Mouse (Mus musculus) forebrain, embryonic 13.5 days (tissue): ENCODE measurements around the gene Rcc1. TPM values are rescaled to one million over a fixed set of nuclear protein-coding genes. Genes with fewer than 3 reads are reported as not detected.

Experiments used
- ATAC-seq: fragments of 200-750 bp; cut with Nextera tagmentation; 2 replicates; pipeline ENCODE4 v1.8.0; 2017
- H3K27ac ChIP-seq: fragments of 300-500 bp; sonication (generic); 2 replicates; pipeline ENCODE4 v1.5.1; 2015; ENCODE audit warnings: inconsistent platforms, mild to moderate bottlenecking, moderate library complexity
- H3K27me3 ChIP-seq: fragments of 300-500 bp; sonication (generic); 2 replicates; pipeline ENCODE4 v1.6.1; 2015; ENCODE audit warnings: mild to moderate bottlenecking, inconsistent platforms
- H3K36me3 ChIP-seq: fragments of 300-500 bp; sonication (generic); 2 replicates; pipeline ENCODE4 v1.6.1; 2015; ENCODE audit warnings: mild to moderate bottlenecking, inconsistent platforms; ENCODE audit not compliant: poor library complexity, severe bottlenecking
- H3K4me1 ChIP-seq: fragments of 300-500 bp; sonication (generic); 2 replicates; pipeline ENCODE4 v1.6.1; 2015; ENCODE audit warnings: inconsistent platforms
- H3K4me2 ChIP-seq: fragments of 300-500 bp; sonication (generic); 2 replicates; pipeline ENCODE4 v1.6.1; 2015; ENCODE audit warnings: inconsistent platforms, mild to moderate bottlenecking, moderate library complexity
- H3K4me3 ChIP-seq: fragments of 300-500 bp; sonication (generic); 2 replicates; pipeline ENCODE4 v1.5.1; 2015; ENCODE audit warnings: mild to moderate bottlenecking, inconsistent platforms
- H3K9ac ChIP-seq: fragments of 300-500 bp; sonication (generic); 2 replicates; pipeline ENCODE4 v1.6.1; 2015; ENCODE audit warnings: mild to moderate bottlenecking, inconsistent platforms
- H3K9me3 ChIP-seq: fragments of 300-500 bp; sonication (generic); replicated peaks from 2 replicates; pipeline ENCODE4 v1.6.1; 2016; ENCODE audit warnings: inconsistent platforms
- WGBS: fragments of 180-500 bp; shearing (Covaris S2); methylation state at CpG from one replicate; pipeline ENCODE4 v1.1.7; 2015; 5-methylcytosine and 5-hydroxymethylcytosine counted together
- polyA plus RNA-seq: library from polyadenylated mRNA; unstranded; fragments of >200 nt; fragmentation: Nextera tagmentation; extraction: Ambion mirVana; gene quantifications from 2 replicates; pipeline ENCODE4 v1.2.1, GENCODE M21; 2015

Rcc1 gene
- polyA plus RNA-seq, 1 experiment from 2014 or later, result 82.2 TPM

GRCm38 (mm10) chr4:132351401-132351800 lies 2.0 kb downstream of the Rcc1 start:
- H3K4me2 ChIP-seq, result peak overlapping the region; percentile 95
- WGBS, result 32% methylated on average over 1 of the region's 1 CpGs
- H3K4me1 ChIP-seq, result peaks cover 23% of the 10 kb centered on the region
- peak overlapping the region; percentile 80 for H3K4me3 ChIP-seq
- no peaks in the 10 kb centered on the region for H3K9me3 ChIP-seq
- no peaks in the 10 kb centered on the region for H3K27me3 ChIP-seq
- H3K27ac ChIP-seq, result no peak overlapping the region
- H3K36me3 ChIP-seq, result peaks cover 13% of the 10 kb centered on the region; the same call in 1 of the 2 replicates
- peak overlapping the region; percentile 90; the same call in 1 of the 2 replicates for H3K9ac ChIP-seq
- no peak for ATAC-seq

GRCm38 (mm10) chr4:132350854-132351253 lies 2.6 kb downstream of the Rcc1 start:
- WGBS, result 63% methylated on average over 3 of the region's 3 CpGs
- no peak for ATAC-seq
- no peaks in the 10 kb centered on the region for H3K9me3 ChIP-seq

GRCm38 (mm10) chr4:132350123-132350740 lies 3.2 kb downstream of the Rcc1 start:
- no peak for ATAC-seq
- Histone ChIP-seq H3K36me3 (peaks cover 8% of the 10 kb centered on the region; the same call in 1 of the 2 replicates), H3K9me3 (no peaks in the 10 kb centered on the region), H3K4me2 (no peak overlapping the region), H3K9ac (no peak overlapping the region), H3K27ac (no peak overlapping the region), H3K4me3 (no peak overlapping the region), H3K4me1 (peaks cover 23% of the 10 kb centered on the region), H3K27me3 (no peaks in the 10 kb centered on the region)
- 37% methylated on average over 2 of the region's 2 CpGs for WGBS

More at GRCm38 (mm10) chr4:132350854-132351253, 2.6 kb downstream of the Rcc1 start:
- peaks cover 8% of the 10 kb centered on the region; the same call in 1 of the 2 replicates for H3K36me3 ChIP-seq
- H3K27ac ChIP-seq, result no peak overlapping the region
- H3K27me3 ChIP-seq, result no peaks in the 10 kb centered on the region
- peaks cover 23% of the 10 kb centered on the region for H3K4me1 ChIP-seq
- H3K4me3 ChIP-seq, result no peak overlapping the region
- H3K4me2 ChIP-seq, result 0 out of 2 replicates have a peak overlapping the region, but pooled peaks have one; percentile 95
- no peak overlapping the region for H3K9ac ChIP-seq

GRCm38 (mm10) chr4:132349495-132350122 lies 3.8 kb downstream of the Rcc1 start:
- Histone ChIP-seq H3K27ac (no peak overlapping the region), H3K4me2 (no peak overlapping the region), H3K27me3 (no peaks in the 10 kb centered on the region), H3K36me3 (peaks cover 8% of the 10 kb centered on the region; the same call in 1 of the 2 replicates), H3K4me3 (no peak overlapping the region), H3K4me1 (peaks cover 28% of the 10 kb centered on the region), H3K9ac (no peak overlapping the region), H3K9me3 (no peaks in the 10 kb centered on the region)
- WGBS, result 58% methylated on average over 3 of the region's 3 CpGs
- no peak for ATAC-seq

GRCm38 (mm10) chr4:132346661-132347060 lies 6.7 kb downstream of the Rcc1 start:
- H3K27ac ChIP-seq, result no peak overlapping the region
- H3K36me3 ChIP-seq, result peaks cover 8% of the 10 kb centered on the region; the same call in 1 of the 2 replicates
- H3K9ac ChIP-seq, result no peak overlapping the region
- peaks cover 35% of the 10 kb centered on the region for H3K4me1 ChIP-seq
- 66% methylated on average over 3 of the region's 3 CpGs for WGBS
- H3K27me3 ChIP-seq, result no peaks in the 10 kb centered on the region
- no peak overlapping the region for H3K4me3 ChIP-seq
- no peak overlapping the region for H3K4me2 ChIP-seq
- no peaks in the 10 kb centered on the region for H3K9me3 ChIP-seq
- no peak for ATAC-seq

GRCm38 (mm10) chr4:132346261-132346660 lies 7.1 kb downstream of the Rcc1 start:
- H3K9me3 ChIP-seq, result no peaks in the 10 kb centered on the region
- ATAC-seq, result no peak
- H3K9ac ChIP-seq, result no peak overlapping the region
- no peaks in the 10 kb centered on the region for H3K27me3 ChIP-seq
- no peak overlapping the region for H3K4me2 ChIP-seq
- no peak overlapping the region; the same call in 1 of the 2 replicates for H3K4me3 ChIP-seq
- WGBS, result 83% methylated on average over 4 of the region's 4 CpGs
- H3K36me3 ChIP-seq, result peaks cover 5% of the 10 kb centered on the region; the same call in 1 of the 2 replicates
- peaks cover 31% of the 10 kb centered on the region for H3K4me1 ChIP-seq
- no peak overlapping the region for H3K27ac ChIP-seq

- Histone ChIP-seq H3K9ac (no peak overlapping the region), H3K27me3 (no peaks in the 10 kb centered on the region), H3K36me3 (peaks cover under 1% of the 10 kb centered on the region; the same call in 1 of the 2 replicates), H3K4me1 (peaks cover 27% of the 10 kb centered on the region), H3K27ac (no peak overlapping the region), H3K4me3 (peak overlapping the region; percentile 86), H3K4me2 (peak overlapping the region; percentile 96; the same call in 1 of the 2 replicates), H3K9me3 (no peaks in the 10 kb centered on the region)
- ATAC-seq, result peak; percentile 7; the same call in 1 of the 2 replicates
- 42% methylated on average over 5 of the region's 5 CpGs for WGBS
Measured at GRCm38 (mm10) chr4:132345843-132346212, 7.6 kb downstream of the Rcc1 start.

- H3K4me2 ChIP-seq, result peak overlapping the region; percentile 96
- peak; percentile 92 for ATAC-seq
- no peak overlapping the region; the same call in 1 of the 2 replicates for H3K27ac ChIP-seq
- peak overlapping the region; percentile 87 for H3K9ac ChIP-seq
- H3K36me3 ChIP-seq, result 0 out of 2 replicates have a peak, but pooled peaks cover under 1% of the 10 kb centered on the region
- H3K4me3 ChIP-seq, result peak overlapping the region; percentile 86
- H3K4me1 ChIP-seq, result peaks cover 26% of the 10 kb centered on the region
- no peaks in the 10 kb centered on the region for H3K9me3 ChIP-seq
- no peaks in the 10 kb centered on the region for H3K27me3 ChIP-seq
- under 1% methylated on average over 72 of the region's 83 CpGs for WGBS
Measured at GRCm38 (mm10) chr4:132345135-132345842, 8.1 kb downstream of the Rcc1 start.

GRCm38 (mm10) chr4:132344403-132345134 lies 8.8 kb downstream of the Rcc1 start:
- ATAC-seq, result peak; percentile 33; the same call in 1 of the 2 replicates
- peak overlapping the region; percentile 96 for H3K4me2 ChIP-seq
- H3K4me3 ChIP-seq, result peak overlapping the region; percentile 86
- H3K27me3 ChIP-seq, result no peaks in the 10 kb centered on the region
- no peaks in the 10 kb centered on the region for H3K9me3 ChIP-seq
- WGBS, result 6% methylated on average over 13 of the region's 13 CpGs
- peaks cover 8% of the 10 kb centered on the region for H3K36me3 ChIP-seq
- H3K27ac ChIP-seq, result no peak overlapping the region
- H3K4me1 ChIP-seq, result peaks cover 26% of the 10 kb centered on the region
- peak overlapping the region; percentile 87 for H3K9ac ChIP-seq

GRCm38 (mm10) chr4:132341451-132341850 lies 12.0 kb downstream of the Rcc1 start:
- ATAC-seq, result no peak
- Histone ChIP-seq H3K27me3 (no peaks in the 10 kb centered on the region), H3K36me3 (peaks cover 38% of the 10 kb centered on the region), H3K4me2 (no peak overlapping the region), H3K27ac (no peak overlapping the region), H3K4me3 (no peak overlapping the region), H3K9ac (no peak overlapping the region), H3K9me3 (no peaks in the 10 kb centered on the region), H3K4me1 (peaks cover 26% of the 10 kb centered on the region)
- 90% methylated on average over 3 of the region's 3 CpGs for WGBS

GRCm38 (mm10) chr4:132338943-132339342 lies 14.5 kb downstream of the Rcc1 start:
- no peak overlapping the region for H3K4me2 ChIP-seq
- H3K4me3 ChIP-seq, result no peak overlapping the region
- H3K4me1 ChIP-seq, result peaks cover 15% of the 10 kb centered on the region
- peaks cover 62% of the 10 kb centered on the region for H3K36me3 ChIP-seq
- H3K9ac ChIP-seq, result no peak overlapping the region
- no peak for ATAC-seq
- H3K27ac ChIP-seq, result no peak overlapping the region
- H3K9me3 ChIP-seq, result no peaks in the 10 kb centered on the region
- 92% methylated on average over 13 of the region's 13 CpGs for WGBS
- H3K27me3 ChIP-seq, result no peaks in the 10 kb centered on the region
